Mouse (Mus musculus) lung, adult 2 months (tissue): ENCODE results near the gene Capn7.

Source experiments
- CTCF ChIP-seq: fragments of 200-500 bp; IDR thresholded peaks from 2 replicates; pipeline ENCODE4 v1.5.1; 2011; ENCODE audit warnings: mild to moderate bottlenecking, low read length, control low read depth; ENCODE audit not compliant: insufficient read depth
- POLR2A ChIP-seq: fragments of 200-500 bp; IDR thresholded peaks from 2 replicates; pipeline ENCODE4 v1.6.1; 2011; ENCODE audit warnings: low read depth, mild to moderate bottlenecking, control low read depth, low read length, borderline replicate concordance; ENCODE audit errors: extremely low read depth

DNA sequence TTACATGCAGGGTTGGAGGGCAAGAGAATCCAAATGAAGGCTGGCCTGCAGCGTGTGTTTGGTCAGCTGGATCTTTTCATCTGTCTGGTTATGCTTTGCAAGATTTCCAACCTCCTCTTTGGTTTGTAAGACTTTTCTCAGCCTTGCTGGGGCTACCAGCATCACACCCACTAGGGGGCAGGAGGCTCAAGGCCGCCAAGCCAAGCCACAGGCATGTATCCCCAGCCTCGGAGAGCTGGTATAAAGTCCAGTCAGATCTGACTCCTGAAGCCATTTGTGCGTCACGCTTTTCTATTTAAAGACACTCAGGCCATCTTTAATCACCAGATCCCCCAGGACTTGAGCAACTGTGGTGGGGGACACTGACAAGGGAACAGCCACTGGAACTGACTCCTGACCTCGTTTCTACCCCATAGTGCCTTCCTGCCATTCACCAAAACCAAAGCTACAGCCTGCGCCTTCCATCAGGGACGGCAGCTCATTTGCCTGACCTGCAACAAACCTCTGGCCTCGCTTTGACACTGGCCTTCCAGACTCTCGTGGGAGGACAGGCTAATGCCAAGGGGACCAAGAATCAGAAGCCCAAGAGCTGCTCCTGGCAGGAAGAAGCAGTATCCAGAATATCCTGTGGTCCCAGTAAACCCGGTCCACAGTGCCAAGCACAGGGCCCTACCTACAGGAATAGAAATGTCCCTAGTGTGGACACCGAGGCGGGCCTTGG is 49.7 kb downstream of the Capn7 start:
- TF ChIP-seq POLR2A = no peak
- peak; percentile 86 for TF ChIP-seq CTCF
